Mouse (Mus musculus): ENCODE data around the gene Mospd1. TPM values are rescaled to one million over a fixed set of nuclear protein-coding genes. Genes with fewer than 3 reads are reported as not detected.

The Mospd1 gene
- polyA plus RNA-seq (2015; fragmentation: Nextera tagmentation; extraction: Ambion mirVana): 44.4 and 46.6 TPM in 2 replicates

DNA sequence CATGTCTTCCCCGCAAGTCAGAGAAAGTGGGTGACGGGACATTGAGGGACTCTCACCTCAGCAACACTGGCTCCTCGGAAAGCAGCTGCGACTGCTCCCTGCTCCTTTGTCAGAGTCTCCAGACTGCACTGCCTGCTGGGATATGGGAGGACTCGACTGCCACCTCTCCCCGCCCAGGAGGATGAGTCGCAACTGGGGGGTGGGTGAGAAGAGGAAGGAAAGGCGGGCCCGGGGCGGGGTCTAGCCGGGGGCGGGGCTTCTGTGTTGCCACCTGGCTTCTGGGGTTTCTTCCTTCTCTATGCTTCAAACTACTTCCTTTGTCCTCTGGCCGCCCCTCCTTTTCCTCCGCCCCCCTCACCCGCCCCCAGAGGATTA lies at the start of gene Mospd1:
Gene Mospd1 (minus strand): TSS at position 137 of the 375 bp plus-strand sequence.
- Histone ChIP-seq H3K27ac (peak within 1 kb of the TSS; percentile 80), H3K4me2 (peak within 1 kb of the TSS; percentile 57), H3K9ac (peak within 1 kb of the TSS; percentile 62), H3K4me1 (no peaks in the 10 kb centered on the region), H3K9me3 (no peaks in the 10 kb centered on the region), H3K36me3 (replicated peaks) (no peaks in the 10 kb centered on the region), H3K4me3 (peak within 1 kb of the TSS; percentile 68), H3K27me3 (replicated peaks) (no peaks in the 10 kb centered on the region)
- ATAC-seq (replicated peaks): peak; percentile 99
- 23% methylated on average over 11 of the region's 15 CpGs for WGBS

- WGBS: 65% methylated on average over 3 of the region's 3 CpGs
- Histone ChIP-seq H3K9ac (no peak overlapping the region), H3K27ac (no peak overlapping the region), H3K9me3 (no peaks in the 10 kb centered on the region), H3K27me3 (replicated peaks) (no peaks in the 10 kb centered on the region), H3K4me3 (no peak overlapping the region), H3K4me1 (no peaks in the 10 kb centered on the region), H3K4me2 (no peak overlapping the region), H3K36me3 (replicated peaks) (no peaks in the 10 kb centered on the region)
- ATAC-seq (replicated peaks): no peak
Observed at GRCm38 (mm10) chrX:53386362-53386761, 16.1 kb upstream of the Mospd1 start.

- H3K36me3 ChIP-seq (replicated peaks): no peaks in the 10 kb centered on the region
Observed at GRCm38 (mm10) chrX:53383122-53383521, 12.8 kb upstream of the Mospd1 start.

GRCm38 (mm10) chrX:53369534-53370365 lies 552 bp downstream of the Mospd1 start:
- WGBS: 28% methylated on average over 25 of the region's 25 CpGs
- no peaks in the 10 kb centered on the region for H3K27me3 ChIP-seq (replicated peaks)
- ATAC-seq (replicated peaks): peak; percentile 92
- peak overlapping the region; percentile 62 for H3K9ac ChIP-seq
- peak overlapping the region; percentile 80 for H3K27ac ChIP-seq
- H3K9me3 ChIP-seq: no peaks in the 10 kb centered on the region
- H3K4me2 ChIP-seq: peak overlapping the region; percentile 57
- peak overlapping the region; percentile 68 for H3K4me3 ChIP-seq
- no peaks in the 10 kb centered on the region for H3K36me3 ChIP-seq (replicated peaks)
- H3K4me1 ChIP-seq: no peaks in the 10 kb centered on the region

More at GRCm38 (mm10) chrX:53383122-53383521, 12.8 kb upstream of the Mospd1 start:
- Histone ChIP-seq H3K4me3 (no peak overlapping the region), H3K4me1 (no peaks in the 10 kb centered on the region), H3K4me2 (no peak overlapping the region), H3K9ac (no peak overlapping the region), H3K9me3 (no peaks in the 10 kb centered on the region), H3K27ac (no peak overlapping the region), H3K27me3 (replicated peaks) (no peaks in the 10 kb centered on the region)
- WGBS: 60% methylated on average over 3 of the region's 3 CpGs
- ATAC-seq (replicated peaks): no peak

DNA sequence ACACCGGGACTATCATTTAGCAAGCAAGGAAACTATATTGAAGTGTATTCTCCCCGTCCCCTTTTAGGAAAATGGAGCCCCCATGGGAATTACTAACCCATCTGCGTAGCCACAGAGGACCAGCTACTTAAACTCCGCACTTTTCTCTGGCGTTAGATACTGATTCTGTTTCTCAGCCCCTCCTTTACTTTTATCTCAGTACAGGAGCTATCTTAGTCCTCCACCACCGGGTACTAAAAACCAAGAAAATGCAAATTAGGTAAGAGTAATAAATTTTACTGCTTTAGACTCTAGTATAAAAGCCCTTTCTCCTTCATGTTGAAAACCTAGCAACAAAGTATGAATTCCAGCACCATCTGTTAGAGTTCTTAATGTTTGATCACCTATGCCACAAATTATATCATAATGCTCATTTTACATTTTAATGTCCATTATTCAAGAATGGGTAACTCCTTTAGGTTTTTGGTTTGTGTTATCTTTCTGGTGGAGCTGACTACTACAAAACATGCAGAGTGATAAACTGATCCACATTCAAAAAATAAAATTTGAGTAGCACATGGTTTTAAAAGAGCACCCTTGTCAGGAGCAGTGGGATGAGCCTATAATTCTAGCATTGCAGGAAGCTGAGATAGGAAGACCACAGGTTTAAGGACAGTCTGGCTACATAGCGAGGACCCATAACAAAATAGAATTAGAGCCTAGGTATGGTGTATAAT lies 5.5 kb downstream of the Mospd1 start:
- Histone ChIP-seq H3K27ac (no peak overlapping the region), H3K4me3 (no peak overlapping the region), H3K4me1 (no peaks in the 10 kb centered on the region), H3K27me3 (replicated peaks) (no peaks in the 10 kb centered on the region), H3K9ac (no peak overlapping the region), H3K36me3 (replicated peaks) (no peaks in the 10 kb centered on the region), H3K4me2 (no peak overlapping the region), H3K9me3 (no peaks in the 10 kb centered on the region)
- no peak for ATAC-seq (replicated peaks)
- 82% methylated on average over 7 of the region's 7 CpGs for WGBS

- H3K4me1 ChIP-seq: no peaks in the 10 kb centered on the region
- no peak overlapping the region for H3K4me3 ChIP-seq
- no peaks in the 10 kb centered on the region; the same call in 1 of the 2 replicates for H3K36me3 ChIP-seq (replicated peaks)
- no peaks in the 10 kb centered on the region for H3K27me3 ChIP-seq (replicated peaks)
- no peak for ATAC-seq (replicated peaks)
- no peak overlapping the region for H3K4me2 ChIP-seq
- H3K9ac ChIP-seq: no peak overlapping the region
- H3K9me3 ChIP-seq: no peaks in the 10 kb centered on the region
- no peak overlapping the region for H3K27ac ChIP-seq
- WGBS: 89% methylated on average over 4 of the region's 4 CpGs
Observed at GRCm38 (mm10) chrX:53348374-53348773, 21.9 kb downstream of the Mospd1 start.

DNA sequence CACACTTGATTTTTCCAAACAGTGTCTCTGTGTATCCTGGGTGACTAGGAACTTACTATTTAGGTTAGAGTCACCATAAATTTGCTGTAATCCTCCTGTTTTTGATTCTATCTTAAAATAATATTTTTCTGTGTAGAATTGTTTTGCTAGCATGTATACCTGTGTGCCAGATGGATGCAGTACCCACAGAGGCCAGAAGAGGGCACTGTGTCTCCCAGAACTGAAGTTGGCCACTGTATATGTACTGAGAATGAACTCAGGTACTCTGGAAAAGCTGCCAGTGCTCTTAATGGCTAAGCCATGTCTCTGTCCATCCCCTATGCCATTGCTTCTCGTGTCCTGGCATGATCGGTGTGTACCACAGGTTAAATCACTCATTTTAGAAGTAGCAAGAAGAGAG lies 28.8 kb downstream of the Mospd1 start:
- Histone ChIP-seq H3K4me3 (no peak overlapping the region), H3K4me1 (no peaks in the 10 kb centered on the region), H3K9ac (no peak overlapping the region), H3K9me3 (no peaks in the 10 kb centered on the region), H3K27me3 (replicated peaks) (no peaks in the 10 kb centered on the region), H3K4me2 (no peak overlapping the region), H3K27ac (no peak overlapping the region), H3K36me3 (replicated peaks) (no peaks in the 10 kb centered on the region)
- ATAC-seq (replicated peaks): no peak
- 66% methylated on average over 2 of the region's 2 CpGs for WGBS

- no peak for ATAC-seq (replicated peaks)
- H3K4me2 ChIP-seq: no peak overlapping the region
- no peak overlapping the region for H3K4me3 ChIP-seq
- H3K27ac ChIP-seq: no peak overlapping the region
- no peaks in the 10 kb centered on the region for H3K27me3 ChIP-seq (replicated peaks)
- H3K36me3 ChIP-seq (replicated peaks): no peaks in the 10 kb centered on the region
- no peaks in the 10 kb centered on the region for H3K9me3 ChIP-seq
- H3K4me1 ChIP-seq: no peaks in the 10 kb centered on the region
- no peak overlapping the region for H3K9ac ChIP-seq
Observed at GRCm38 (mm10) chrX:53337355-53337754, 32.9 kb downstream of the Mospd1 start.

- no peaks in the 10 kb centered on the region for H3K27me3 ChIP-seq (replicated peaks)
- H3K4me1 ChIP-seq: no peaks in the 10 kb centered on the region
- no peak for ATAC-seq (replicated peaks)
- no peak overlapping the region for H3K9ac ChIP-seq
- H3K4me3 ChIP-seq: no peak overlapping the region
- 93% methylated on average over 4 of the region's 4 CpGs for WGBS
- H3K27ac ChIP-seq: no peak overlapping the region
- no peak overlapping the region for H3K4me2 ChIP-seq
- no peaks in the 10 kb centered on the region for H3K9me3 ChIP-seq
- H3K36me3 ChIP-seq (replicated peaks): no peaks in the 10 kb centered on the region
Observed at GRCm38 (mm10) chrX:53330396-53330795, 39.9 kb downstream of the Mospd1 start.

DNA sequence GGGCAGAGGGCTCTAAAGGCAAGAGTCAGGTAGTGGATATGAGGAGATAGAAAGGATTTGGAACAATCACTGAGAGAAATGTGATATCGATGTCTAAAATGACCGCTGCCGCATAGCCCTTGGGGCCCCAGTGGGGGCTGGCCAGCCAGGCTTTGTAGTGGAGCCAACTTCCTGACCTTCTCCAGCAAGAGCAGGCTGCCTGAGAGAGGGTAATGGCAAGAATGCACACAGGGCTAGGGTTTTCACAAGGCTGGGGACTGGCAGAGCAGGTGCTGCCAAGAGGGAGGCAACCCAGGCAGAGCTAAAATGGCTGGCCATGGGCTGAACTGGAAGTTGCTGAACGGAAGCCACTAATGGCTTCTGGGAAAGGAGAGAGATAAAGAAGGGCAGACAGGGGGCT lies 49.2 kb downstream of the Mospd1 start:
- 80% methylated on average over 4 of the region's 4 CpGs for WGBS
- no peaks in the 10 kb centered on the region for H3K4me1 ChIP-seq
- no peak overlapping the region for H3K4me2 ChIP-seq
- no peak overlapping the region for H3K4me3 ChIP-seq
- ATAC-seq (replicated peaks): no peak
- no peak overlapping the region for H3K27ac ChIP-seq
- H3K9ac ChIP-seq: no peak overlapping the region
- no peaks in the 10 kb centered on the region for H3K36me3 ChIP-seq (replicated peaks)
- H3K27me3 ChIP-seq (replicated peaks): no peaks in the 10 kb centered on the region
- no peaks in the 10 kb centered on the region for H3K9me3 ChIP-seq

DNA sequence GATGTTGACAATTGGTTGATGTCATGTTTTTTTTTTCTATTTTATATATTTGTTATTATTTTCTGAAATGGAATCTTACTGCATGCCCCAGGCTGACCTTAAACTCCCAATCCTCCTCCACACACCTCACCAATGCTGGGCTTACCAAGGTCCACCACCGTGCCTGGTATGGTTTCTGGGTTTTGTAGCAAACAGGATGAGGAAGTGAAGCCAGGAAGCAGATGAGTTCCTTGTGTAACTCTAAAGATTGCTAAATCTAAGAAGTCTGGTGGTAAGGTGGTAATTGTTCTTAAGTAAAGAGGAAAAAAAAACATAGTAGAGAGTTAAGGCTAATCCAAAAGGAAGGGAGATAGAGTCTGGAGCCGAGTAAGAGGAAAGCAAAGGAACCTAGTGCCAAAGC lies 49.7 kb downstream of the Mospd1 start:
- no peak for ATAC-seq (replicated peaks)
- Histone ChIP-seq H3K9me3 (no peaks in the 10 kb centered on the region), H3K27me3 (replicated peaks) (no peaks in the 10 kb centered on the region), H3K9ac (no peak overlapping the region), H3K36me3 (replicated peaks) (no peaks in the 10 kb centered on the region), H3K27ac (no peak overlapping the region), H3K4me2 (no peak overlapping the region), H3K4me3 (no peak overlapping the region), H3K4me1 (no peaks in the 10 kb centered on the region)
- WGBS: 80% methylated on average over 2 of the region's 2 CpGs
